Mouse (Mus musculus): ENCODE data around the gene Arhgap15.

GRCm38 (mm10) chr2:44336720-44337354 lies 588.2 kb downstream of the Arhgap15 start:
- TF ChIP-seq CTCF (IDR thresholded peaks at IDR 0.05; ENCODE audit: low read depth, low read length) = no peak
- TF ChIP-seq TAL1 (conservative IDR thresholded peaks at IDR 0.05; ENCODE audit: low read depth, low read length) = no peak
- TF ChIP-seq POLR2AphosphoS5 (IDR thresholded peaks at IDR 0.05; ENCODE audit: insufficient replicate concordance, low read depth, low read length) = no peak

All from G1E (cell line).